Mouse (Mus musculus) heart, adult 2 months (tissue): Measurements from ENCODE around the gene Map3k12. TPM values are rescaled to one million over a fixed set of nuclear protein-coding genes. Genes with fewer than 3 reads are reported as not detected.

Experiments
- DNase-seq, 2 experiments: peaks; one replicate each; pipeline ENCODE4 v3.0.0; 2021
- H3K27ac ChIP-seq: fragments of 200-600 bp; 2 replicates; pipeline ENCODE4 v1.8.1; 2022
- H3K27me3 ChIP-seq: fragments of 200-500 bp; 2 replicates; pipeline ENCODE4 v1.6.1; 2012; ENCODE audit warnings: mild to moderate bottlenecking, low read length, inconsistent platforms, mixed read lengths; ENCODE audit not compliant: control insufficient read depth, insufficient read depth
- H3K36me3 ChIP-seq: fragments of 200-500 bp; 2 replicates; pipeline ENCODE4 v1.6.1; 2012; ENCODE audit warnings: low read length, inconsistent platforms; ENCODE audit not compliant: control insufficient read depth, insufficient read depth
- H3K4me1 ChIP-seq: fragments of 200-500 bp; 2 replicates; pipeline ENCODE4 v1.6.1; 2011; ENCODE audit warnings: low read length; ENCODE audit not compliant: control insufficient read depth, insufficient read depth
- H3K4me3 ChIP-seq: fragments of 200-600 bp; 2 replicates; pipeline ENCODE4 v1.8.1; 2022
- H3K79me2 ChIP-seq: fragments of 200-500 bp; replicated peaks from 2 replicates; pipeline ENCODE4 v1.6.1; 2012; ENCODE audit warnings: mild to moderate bottlenecking, inconsistent platforms, low read length, moderate library complexity, mixed read lengths; ENCODE audit not compliant: control insufficient read depth, insufficient read depth
- H3K9ac ChIP-seq: fragments of 200-500 bp; 2 replicates; pipeline ENCODE4 v1.6.1; 2012; ENCODE audit warnings: low read depth, mild to moderate bottlenecking, control low read depth, inconsistent platforms, low read length, mixed read lengths
- CTCF ChIP-seq: fragments of 200-600 bp; IDR thresholded peaks from 2 replicates; pipeline ENCODE4 v1.8.1; 2022; ENCODE audit warnings: antibody characterized with exemption, mild to moderate bottlenecking, moderate library complexity
- EP300 ChIP-seq: fragments of 200-500 bp; IDR thresholded peaks from 2 replicates; pipeline ENCODE4 v1.6.1; 2011; ENCODE audit warnings: low read depth, low read length, control low read depth; ENCODE audit not compliant: insufficient read depth
- POLR2A ChIP-seq: fragments of 200-500 bp; IDR thresholded peaks from 2 replicates; pipeline ENCODE4 v1.6.1; 2011; ENCODE audit warnings: mild to moderate bottlenecking, low read depth, low read length, control low read depth; ENCODE audit not compliant: insufficient read depth
- WGBS: fragments of 180-500 bp; shearing (Covaris S2); methylation state at CpG from one replicate; pipeline ENCODE4 v1.1.7; 2018; 5-methylcytosine and 5-hydroxymethylcytosine counted together
- intact Hi-C: fragments of 180-260 bp; cut with DNase I; formaldehyde crosslinking; loops from one replicate; pipeline ENCODE4 v1.15.1; 2025
- polyA plus RNA-seq: library from polyadenylated mRNA; depleted of rRNA; stranded (reverse); fragments of >200 nt; gene quantifications from 2 replicates; pipeline ENCODE4 v1.2.3, GENCODE M21; 2012
- total RNA-seq, 2 experiments: library from RNA; stranded (reverse); gene quantifications; 2 replicates each; pipeline ENCODE4 v1.2.3; 2021

Map3k12 gene
- total and polyA plus RNA-seq, 3 experiments: 2.1 to 4.1 (median 2.4) TPM

- 8% methylated on average over 3 of the region's 3 CpGs for WGBS
- DNase-seq: peak; percentile 67 to 79
- Histone ChIP-seq H3K4me3 (no peak within 1 kb of the TSS), H3K36me3 (no peaks in the 10 kb centered on the region), H3K27me3 (no peaks in the 10 kb centered on the region), H3K27ac (no peak within 1 kb of the TSS), H3K4me1 (no peaks in the 10 kb centered on the region), H3K79me2 (no peaks in the 10 kb centered on the region), H3K9ac (no peak within 1 kb of the TSS)
- intact Hi-C loops: loop anchor here (10.0 kb wide), 1 partner anchor 140 kb away; no protein-coding TSS in a partner anchor
- TF ChIP-seq EP300 (peak; percentile 86), CTCF (0 out of 2 replicates have a peak, but pooled peaks have one; percentile 99), POLR2A (0 out of 2 replicates have a peak, but pooled peaks have one; percentile 6)
These were observed 8.1 kb upstream of the Map3k12 start, which contains the start of gene Npff for GRCm38 (mm10) chr15:102524892-102525485. Npff (minus strand) TSS chr15:102524942.

GRCm38 (mm10) chr15:102521480-102521879 is 4.6 kb upstream of the Map3k12 start:
- intact Hi-C loops: loop anchor here (10.0 kb wide), 1 partner anchor 137 kb away; no protein-coding TSS in a partner anchor
- Histone ChIP-seq H3K79me2 (no peaks in the 10 kb centered on the region), H3K27me3 (no peaks in the 10 kb centered on the region), H3K4me1 (no peaks in the 10 kb centered on the region; the same call in 1 of the 2 replicates), H3K27ac (no peak overlapping the region), H3K36me3 (no peaks in the 10 kb centered on the region), H3K4me3 (no peak overlapping the region), H3K9ac (no peak overlapping the region)
- no peak for DNase-seq
- 72% methylated on average over 4 of the region's 4 CpGs for WGBS
- TF ChIP-seq POLR2A (no peak), EP300 (no peak), CTCF (no peak)

GRCm38 (mm10) chr15:102520416-102520815 is 3.6 kb upstream of the Map3k12 start:
- no peak for DNase-seq
- no peaks in the 10 kb centered on the region for H3K79me2 ChIP-seq
- H3K9ac ChIP-seq: no peak overlapping the region
- intact Hi-C loops: loop anchor here (10.0 kb wide), 1 partner anchor 136 kb away; no protein-coding TSS in a partner anchor
- H3K4me1 ChIP-seq: peaks cover 2% of the 10 kb centered on the region; the same call in 1 of the 2 replicates
- TF ChIP-seq CTCF: no peak
- no peak for TF ChIP-seq POLR2A
- TF ChIP-seq EP300: no peak
- no peak overlapping the region for H3K4me3 ChIP-seq
- no peak overlapping the region for H3K27ac ChIP-seq
- H3K27me3 ChIP-seq: no peaks in the 10 kb centered on the region
- H3K36me3 ChIP-seq: no peaks in the 10 kb centered on the region
- WGBS: 25% methylated on average over 4 of the region's 4 CpGs

- H3K4me1 ChIP-seq: peaks cover 2% of the 10 kb centered on the region; the same call in 1 of the 2 replicates
- intact Hi-C loops: loop anchor here (2.0 to 10.0 kb wide), 3 partner anchors 49 to 135 kb away; partner anchors contain the start of genes Pcbp2 and Sp1
- H3K9ac ChIP-seq: peak overlapping the region; percentile 98
- no peak for DNase-seq
- peak overlapping the region; percentile 99 for H3K27ac ChIP-seq
- peak overlapping the region; percentile 87; the same call in 1 of the 2 replicates for H3K4me3 ChIP-seq
- H3K27me3 ChIP-seq: no peaks in the 10 kb centered on the region
- no peaks in the 10 kb centered on the region for H3K36me3 ChIP-seq
- H3K79me2 ChIP-seq: no peaks in the 10 kb centered on the region
- WGBS: 27% methylated on average over 17 of the region's 17 CpGs
- TF ChIP-seq EP300 (no peak), CTCF (no peak), POLR2A (no peak)
These were observed 2.6 kb upstream of the Map3k12 start for GRCm38 (mm10) chr15:102519211-102520141.

- DNase-seq: no peak
- Histone ChIP-seq H3K27me3 (no peaks in the 10 kb centered on the region), H3K4me3 (peak overlapping the region; percentile 87), H3K79me2 (no peaks in the 10 kb centered on the region), H3K27ac (peak overlapping the region; percentile 99), H3K4me1 (peaks cover 2% of the 10 kb centered on the region; the same call in 1 of the 2 replicates), H3K36me3 (no peaks in the 10 kb centered on the region), H3K9ac (peak overlapping the region; percentile 98)
- intact Hi-C loops: loop anchor here (2.0 to 5.0 kb wide), 2 partner anchors 48 to 112 kb away; partner anchors contain the start of genes Pcbp2 and Sp1
- no peak for TF ChIP-seq EP300
- no peak for TF ChIP-seq POLR2A
- no peak for TF ChIP-seq CTCF
- 5% methylated on average over 9 of the region's 9 CpGs for WGBS
These were observed 2.0 kb upstream of the Map3k12 start for GRCm38 (mm10) chr15:102518859-102519201.
